Comparison of ENCODE assay signal across 8 mouse cellular contexts in the genomic region with DNA sequence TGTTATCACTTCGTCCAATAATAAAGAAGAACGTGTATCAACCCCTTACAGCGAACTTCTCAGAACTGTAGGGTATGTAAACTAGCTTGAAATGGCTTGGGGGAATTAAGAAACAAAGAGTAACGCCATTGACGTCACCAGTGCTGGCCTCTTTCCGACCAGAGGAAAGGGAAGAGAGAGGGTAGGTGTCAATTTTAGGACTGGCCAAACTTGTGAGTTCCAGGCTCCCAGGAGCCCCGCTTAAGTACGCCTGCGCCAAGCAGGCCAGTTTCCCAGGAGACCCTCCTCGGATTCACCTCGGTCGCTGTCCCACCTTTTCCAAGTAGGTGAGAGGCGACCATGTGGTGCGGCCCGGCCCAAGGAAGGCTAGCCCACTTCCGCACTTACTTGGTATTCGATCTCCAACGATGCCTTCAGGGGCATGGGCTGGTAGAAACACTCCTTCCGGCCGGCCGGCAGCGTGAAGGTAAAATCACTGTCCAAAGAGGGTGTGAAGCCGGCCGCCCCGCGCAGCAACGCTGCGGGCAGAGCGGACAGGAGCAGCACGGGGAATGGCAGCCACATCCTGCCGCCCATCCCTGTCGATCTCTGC. TPM values are rescaled to one million over a fixed set of nuclear protein-coding genes. Genes with fewer than 3 reads are reported as not detected.
A peak's percentile ranks its signal among the peaks of the same experiment; 100 is the strongest.
DNase-seq lines count a peak whose midpoint lies in the region; ATAC-seq and TF ChIP-seq lines count a peak whose summit lies in the region.

No protein-coding gene starts in this region.

- intact Hi-C loops in gastrocnemius, adult 2 months (cut with DNase I): loop anchor here (2.0 to 5.0 kb wide), 2 partner anchors 137 to 235 kb away; a partner anchor contains a TSS
- intact Hi-C loops in gastrocnemius, postnatal 14 days (cut with DNase I; ENCODE audit: low total_unique reads): no loop called here

- whole genome bisulfite sequencing in liver, embryonic 11.5 days: under 1% methylated on average over 32 of the region's 32 CpGs
- WGBS in midbrain, postnatal 0 days: under 1% methylated on average over 32 of the region's 32 CpGs

- H3K36me3 ChIP-seq in erythroblast, embryonic 14.5 days (ENCODE audit: control insufficient read depth): peaks cover 13% of the 10 kb centered on the region
- H3K36me3 ChIP-seq in liver, embryonic 11.5 days (ENCODE audit: control insufficient read depth, insufficient read depth, low read length): peaks cover 3% of the 10 kb centered on the region; the same call in 1 of the 2 replicates
- no peaks in the 10 kb centered on the region for H3K36me3 ChIP-seq in midbrain, postnatal 0 days (ENCODE audit: insufficient read depth, low read length)

- H3K9ac ChIP-seq in liver, embryonic 11.5 days (ENCODE audit: low read depth, low read length): peak overlapping the region; percentile 76
- peak overlapping the region; percentile 84 for H3K9ac ChIP-seq in midbrain, postnatal 0 days (replicated peaks; ENCODE audit: low read length, poor library complexity, severe bottlenecking)

- ATAC-seq in liver, embryonic 11.5 days (replicated peaks; ENCODE audit: low FRiP score): peak; percentile 55
- ATAC-seq in midbrain, postnatal 0 days (ENCODE audit: low FRiP score): peak; percentile 53; the same call in 1 of the 2 replicates

- H3K4me2 ChIP-seq in liver, embryonic 11.5 days: peak overlapping the region; percentile 79
- peak overlapping the region; percentile 77 for H3K4me2 ChIP-seq in midbrain, postnatal 0 days (ENCODE audit: low read depth, low read length, poor library complexity, severe bottlenecking)

- no peak for DNase-seq in gastrocnemius, adult 2 months
- DNase-seq in gastrocnemius, postnatal 14 days: no peak
- peak; percentile 81 for DNase-seq in ZHBTc4 (ENCODE audit: low read depth, low spot score)
- DNase-seq in heart, postnatal 4 days: peak; percentile 67
- peak; percentile 36 for DNase-seq in liver, embryonic 11.5 days (ENCODE audit: low spot score)
- peak; percentile 39 for DNase-seq in midbrain, postnatal 0 days (ENCODE audit: low spot score)
- no peak for DNase-seq in thymus, postnatal 14 days

- peak overlapping the region; percentile 93 for H3K27ac ChIP-seq in gastrocnemius, adult 2 months
- H3K27ac ChIP-seq in liver, embryonic 11.5 days (ENCODE audit: low read depth, low read length): peak overlapping the region; percentile 72
- H3K27ac ChIP-seq in midbrain, postnatal 0 days (ENCODE audit: low read depth, low read length): peak overlapping the region; percentile 71

- TF ChIP-seq CTCF in gastrocnemius, adult 2 months (IDR thresholded peaks at IDR 0.05): no peak
- no peak for TF ChIP-seq CTCF in midbrain, postnatal 0 days (IDR thresholded peaks at IDR 0.05)

- H3K4me1 ChIP-seq in erythroblast, embryonic 14.5 days (ENCODE audit: control insufficient read depth): peaks cover 33% of the 10 kb centered on the region
- H3K4me1 ChIP-seq in liver, embryonic 11.5 days (replicated peaks; ENCODE audit: control insufficient read depth, insufficient read depth, low read length): peaks cover 7% of the 10 kb centered on the region
- peaks cover 4% of the 10 kb centered on the region; the same call in 1 of the 2 replicates for H3K4me1 ChIP-seq in midbrain, postnatal 0 days (ENCODE audit: insufficient read depth, low read length)

- H3K4me3 ChIP-seq in gastrocnemius, adult 2 months: peak overlapping the region; percentile 99
- peak overlapping the region; percentile 70 for H3K4me3 ChIP-seq in erythroblast, embryonic 14.5 days (replicated peaks)
- H3K4me3 ChIP-seq in liver, embryonic 11.5 days (ENCODE audit: low read depth, low read length): peak overlapping the region; percentile 84
- H3K4me3 ChIP-seq in midbrain, postnatal 0 days (ENCODE audit: low read depth, low read length): peak overlapping the region; percentile 87

- no peaks in the 10 kb centered on the region for H3K27me3 ChIP-seq in erythroblast, embryonic 14.5 days (ENCODE audit: control insufficient read depth)
- no peaks in the 10 kb centered on the region for H3K27me3 ChIP-seq in liver, embryonic 11.5 days (replicated peaks; ENCODE audit: control insufficient read depth, insufficient read depth, low read length)
- no peaks in the 10 kb centered on the region for H3K27me3 ChIP-seq in midbrain, postnatal 0 days (ENCODE audit: insufficient read depth, low read length)

- H3K9me3 ChIP-seq in erythroblast, embryonic 14.5 days (ENCODE audit: control insufficient read depth, low read length): no peaks in the 10 kb centered on the region
- H3K9me3 ChIP-seq in liver, embryonic 11.5 days (ENCODE audit: control insufficient read depth, low read length): no peaks in the 10 kb centered on the region
- H3K9me3 ChIP-seq in midbrain, postnatal 0 days (ENCODE audit: low read length): no peaks in the 10 kb centered on the region

RNA-seq across cellular contexts. Expression of a gene that starts 0.5 kb away (rescaled TPM):
- total RNA-seq in gastrocnemius, adult 2 months (2021): 10 to 100 TPM; 26.3 to 33.1 TPM
- 10 to 100 TPM; 19.7 to 20.7 TPM for total RNA-seq in gastrocnemius, postnatal 14 days (2021)
- polyA plus RNA-seq in erythroblast, embryonic 14.5 days (2012): 0.74 and 0.80 TPM in 2 replicates
- 10 to 100 TPM; 26.5 to 29.9 TPM for total RNA-seq in heart, postnatal 4 days (2021)
- 45.3 and 46.8 TPM in 2 replicates for polyA plus RNA-seq in liver, embryonic 11.5 days (2014; fragmentation: Nextera tagmentation; extraction: Ambion mirVana)
- 19.6 and 26.4 TPM in 2 replicates for total RNA-seq in midbrain, postnatal 0 days (2014; rRNA removed)
- 19.6 and 23.4 TPM in 2 replicates for polyA plus RNA-seq in midbrain, postnatal 0 days (2015; fragmentation: Nextera tagmentation; extraction: Ambion mirVana)

RNA-seq across cellular contexts. Expression of a gene that starts 0.7 kb away (rescaled TPM):
- not detected for total RNA-seq in gastrocnemius, adult 2 months (2021)
- under 1 TPM; 0.42 to 0.43 TPM for total RNA-seq in gastrocnemius, postnatal 14 days (2021)
- polyA plus RNA-seq in erythroblast, embryonic 14.5 days (2012): 0.05 and 0.07 TPM in 2 replicates
- total RNA-seq in heart, postnatal 4 days (2021): 1 to 10 TPM; 1.3 to 2.1 TPM
- polyA plus RNA-seq in liver, embryonic 11.5 days (2014; fragmentation: Nextera tagmentation; extraction: Ambion mirVana): 11.0 and 14.2 TPM in 2 replicates
- total RNA-seq in midbrain, postnatal 0 days (2014; rRNA removed): 0.66 and 1.1 TPM in 2 replicates
- polyA plus RNA-seq in midbrain, postnatal 0 days (2015; fragmentation: Nextera tagmentation; extraction: Ambion mirVana): 1.4 and 2.0 TPM in 2 replicates

Comparison
In these comparisons a context has a peak if more than half of its experiments do, and no peak if none do; other contexts are left out.
1. DNase-seq: peak in ZHBTc4 (single experiment), heart, postnatal 4 days (single experiment), liver, embryonic 11.5 days (single experiment) and midbrain, postnatal 0 days (single experiment); none in gastrocnemius, adult 2 months (single experiment), gastrocnemius, postnatal 14 days (single experiment) and thymus, postnatal 14 days (single experiment).
2. Peak in every context shown above with its lines, with median percentiles within 50 percentile points of each other: H3K27ac ChIP-seq and H3K4me3 ChIP-seq.